Mouse (Mus musculus) gastrocnemius, postnatal 10 days (tissue): ENCODE measurements around the gene Ly6g6f. TPM values are rescaled to one million over a fixed set of nuclear protein-coding genes. Genes with fewer than 3 reads are reported as not detected.
A peak's percentile ranks its signal among the peaks of the same experiment; 100 is the strongest.
"Not testable (repeated sequence)": the region's sequence is repeated elsewhere in the genome, so short reads cannot be mapped to it uniquely, and the experiment has no call there.

Experiments
- DNase-seq: peaks from one replicate; pipeline ENCODE4 v3.0.0; 2021; ENCODE audit warnings: mixed read lengths
- total RNA-seq, 2 experiments: library from RNA; stranded (reverse); gene quantifications; 2 replicates each; pipeline ENCODE4 v1.2.3; 2021

Gene Ly6g6f
- total RNA-seq, 2 experiments from 2014 or later, result 0.23 TPM; not detected in 1

DNA sequence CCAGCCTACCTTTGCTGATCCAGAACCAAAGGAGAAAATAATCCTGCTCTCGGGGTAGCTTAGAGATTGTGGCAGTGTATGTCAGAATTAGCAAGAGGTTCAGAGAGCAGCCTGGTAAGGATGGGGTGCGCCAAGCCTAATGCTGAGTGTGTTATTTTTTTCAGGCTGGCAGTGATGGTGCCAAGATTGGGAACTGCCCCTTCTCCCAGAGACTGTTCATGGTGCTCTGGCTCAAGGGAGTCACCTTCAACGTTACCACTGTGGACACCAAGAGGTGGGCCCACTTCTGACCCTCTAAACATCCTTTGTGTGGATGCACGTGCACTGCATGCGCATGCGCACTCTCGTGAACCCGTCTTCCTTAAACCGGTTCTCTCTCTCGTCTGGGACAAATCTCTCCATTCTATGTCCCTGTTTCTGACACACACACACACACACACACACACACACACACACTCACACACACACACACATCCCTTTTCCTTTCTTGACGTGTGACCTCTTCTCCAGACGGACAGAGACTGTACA is 33.1 kb downstream of the Ly6g6f start:
- DNase-seq, result no peak

DNA sequence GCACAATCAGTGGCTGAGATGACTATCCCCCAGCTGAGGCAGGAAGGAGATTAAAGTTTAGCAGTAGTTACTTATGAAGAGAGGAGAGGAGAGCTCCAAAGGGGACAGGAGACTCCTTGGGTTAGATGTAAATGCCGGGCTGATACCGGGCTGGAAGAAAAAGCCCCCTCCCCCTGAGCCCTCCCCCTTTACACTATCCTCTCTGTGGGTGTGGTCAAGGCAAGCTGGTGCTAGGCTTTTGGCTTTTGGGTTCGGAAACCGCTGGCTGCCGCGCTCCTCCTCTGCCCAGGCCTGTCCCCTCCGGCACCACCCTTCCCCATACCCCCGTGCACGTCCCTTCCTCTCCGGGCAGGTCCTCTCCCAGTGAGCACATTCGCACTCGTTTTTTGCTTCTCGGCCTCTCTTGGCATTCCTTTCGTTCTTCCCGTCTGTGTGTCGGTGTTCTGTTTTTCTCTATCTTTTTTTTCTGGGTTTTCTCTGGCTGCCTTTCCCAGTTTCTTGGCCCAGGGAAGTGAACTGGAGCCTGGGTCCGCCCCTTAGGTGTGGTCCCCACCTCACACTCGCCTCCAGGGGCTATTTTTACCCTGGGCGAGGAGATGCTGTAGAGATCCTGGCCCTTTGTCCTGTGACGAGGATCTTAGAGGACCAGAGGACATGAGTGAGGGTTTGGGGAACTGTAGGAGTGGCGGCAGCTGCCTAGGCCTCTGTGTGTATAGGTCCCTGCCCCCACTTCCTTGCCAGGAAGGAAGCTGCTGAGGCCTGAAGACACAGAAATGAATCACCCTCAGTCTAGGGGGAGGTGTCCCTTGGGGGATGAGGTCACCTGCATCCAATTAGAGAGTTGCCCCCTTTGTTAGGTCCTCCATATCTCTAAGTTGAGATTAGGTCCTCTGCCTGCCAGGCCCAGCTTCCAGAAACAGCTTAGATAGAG is 34.0 kb downstream of the Ly6g6f start:
- peak; percentile 42 for DNase-seq

- peak; percentile 75 for DNase-seq
These were observed 35.2 kb downstream of the Ly6g6f start for GRCm38 (mm10) chr17:35050126-35050750.

DNA sequence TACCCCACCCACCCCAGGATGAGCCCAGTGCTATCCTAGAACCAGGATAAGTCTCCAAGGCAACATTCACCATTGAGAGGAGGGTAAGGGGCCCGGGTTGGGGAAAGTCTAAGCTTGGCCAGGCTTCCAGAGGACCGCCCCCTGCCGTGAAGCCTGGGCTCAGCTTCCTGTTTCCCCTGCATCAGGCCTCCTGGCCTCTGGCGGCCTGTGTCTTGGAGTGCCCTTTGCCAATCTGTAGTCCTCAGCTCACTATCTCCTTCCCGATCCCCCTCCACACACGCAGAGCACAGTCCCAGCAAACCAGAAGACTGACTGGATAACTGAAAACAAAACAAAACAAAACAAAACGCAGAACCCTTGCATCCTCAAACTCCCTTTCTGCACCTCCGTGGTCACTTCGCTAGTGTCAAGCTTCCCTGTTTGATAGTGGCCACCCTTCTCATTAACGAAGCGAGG is 35.8 kb downstream of the Ly6g6f start, which contains the start of gene Clic1:
TSS of gene Clic1 (plus strand) at position 406 of the 456 bp plus-strand sequence.
- DNase-seq, result peak; percentile 53

DNA sequence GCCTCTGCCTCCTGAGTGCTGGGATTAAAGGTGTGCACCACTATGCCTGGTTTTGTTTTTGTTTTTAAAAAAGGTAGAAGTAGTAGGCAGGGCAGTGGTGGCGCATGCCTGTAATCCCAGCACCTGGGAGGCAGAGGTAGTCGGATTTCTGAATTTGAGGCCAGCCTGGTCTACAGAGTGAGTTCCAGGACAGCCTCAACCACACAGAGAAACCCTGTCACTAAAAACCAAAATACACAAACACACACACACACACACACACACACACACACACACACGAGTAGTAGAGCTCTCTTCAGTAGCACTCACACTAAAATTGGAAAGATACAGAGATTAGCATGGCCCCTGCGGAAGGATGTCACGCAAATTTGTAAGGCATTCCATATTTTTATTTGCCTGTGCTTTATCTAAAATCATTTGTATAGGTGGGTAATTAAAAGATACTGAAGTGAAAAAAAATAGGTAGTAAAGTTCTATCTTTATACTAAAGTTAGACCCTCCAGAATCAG is 36.4 kb downstream of the Ly6g6f start:
- no peak for DNase-seq

DNA sequence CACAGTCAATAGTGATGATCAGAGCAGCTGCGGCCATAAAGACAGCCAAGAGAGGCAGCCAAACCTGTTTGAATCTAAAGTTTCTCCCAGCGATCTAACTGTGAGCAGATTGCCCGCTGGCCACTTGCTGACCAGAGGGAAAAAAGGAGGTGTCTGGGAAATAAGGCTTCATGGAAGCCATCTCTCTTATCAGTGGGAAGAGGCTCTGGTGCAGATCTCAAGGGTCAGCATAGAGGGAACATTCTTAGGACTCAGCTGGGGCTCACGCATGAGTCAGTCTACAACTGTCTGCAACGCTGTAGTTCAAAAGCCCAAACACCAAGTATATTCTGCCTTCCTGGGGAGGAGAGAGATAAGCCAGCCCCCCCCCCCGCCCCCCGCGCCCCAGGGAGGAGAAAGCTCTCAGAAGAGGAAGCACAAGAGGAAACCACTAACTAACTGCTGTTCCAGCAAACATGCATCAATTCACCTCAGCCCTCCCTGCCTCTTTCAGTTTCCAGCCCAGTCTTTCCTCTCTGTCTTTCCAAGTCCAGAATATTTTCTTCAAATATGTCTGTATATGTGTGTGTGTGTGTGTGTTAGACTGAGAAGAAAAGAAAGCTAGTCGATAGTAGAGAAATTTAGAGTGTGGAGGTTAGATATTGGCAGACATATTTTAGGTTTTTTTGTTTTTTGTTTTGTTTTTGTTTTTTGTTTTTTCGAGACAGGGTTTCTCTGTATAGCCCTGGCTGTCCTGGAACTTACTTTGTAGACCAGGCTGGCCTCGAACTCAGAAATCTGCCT is 37.1 kb downstream of the Ly6g6f start:
- no peak for DNase-seq

GRCm38 (mm10) chr17:35047688-35048087 is 37.7 kb downstream of the Ly6g6f start:
- DNase-seq, result no peak

DNA sequence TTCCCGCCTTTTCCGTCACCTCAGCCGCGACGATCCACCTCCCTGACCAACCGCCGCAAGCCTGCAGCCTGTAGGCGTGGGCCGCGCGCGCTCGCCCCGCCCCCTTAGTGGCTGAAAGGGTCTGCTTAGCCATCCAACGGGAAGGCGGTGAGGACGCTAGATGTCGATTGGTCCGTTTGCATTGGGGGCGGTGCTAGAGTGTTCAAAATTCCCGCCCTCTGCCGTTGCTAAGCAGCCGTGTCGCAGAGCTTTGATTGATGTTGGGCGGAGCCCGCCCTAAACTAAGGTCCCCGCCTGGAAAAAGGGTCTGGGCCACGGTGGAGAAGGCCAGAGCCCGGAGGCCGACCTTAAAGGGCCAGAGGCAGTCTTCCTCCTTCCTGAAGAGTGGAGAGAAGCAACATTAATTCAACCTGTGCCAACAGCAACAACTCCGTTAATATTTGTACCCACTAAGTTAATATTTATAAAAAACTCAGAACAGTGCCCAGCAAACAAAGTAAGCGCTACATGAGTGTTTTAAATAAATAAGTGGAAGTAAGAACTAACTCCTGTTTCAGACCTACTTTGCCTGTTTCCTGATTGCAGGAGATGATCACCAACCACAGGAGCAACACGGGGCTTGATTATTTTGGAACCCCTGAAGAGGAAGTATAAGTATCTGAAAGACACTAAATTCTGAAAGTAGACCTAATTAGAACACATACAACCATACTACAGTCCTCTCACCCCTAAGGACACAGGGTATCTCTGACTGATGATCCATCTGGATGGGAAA is 38.5 kb downstream of the Ly6g6f start, which contains the start of gene Msh5:
TSS of gene Msh5 (minus strand) at position 65 of the 775 bp plus-strand sequence.
- peak; percentile 96 for DNase-seq

GRCm38 (mm10) chr17:35045807-35046680 is 39.4 kb downstream of the Ly6g6f start:
- DNase-seq, result peak; percentile 51

- DNase-seq, result no peak
These were observed 40.3 kb downstream of the Ly6g6f start for GRCm38 (mm10) chr17:35044904-35045806.

DNA sequence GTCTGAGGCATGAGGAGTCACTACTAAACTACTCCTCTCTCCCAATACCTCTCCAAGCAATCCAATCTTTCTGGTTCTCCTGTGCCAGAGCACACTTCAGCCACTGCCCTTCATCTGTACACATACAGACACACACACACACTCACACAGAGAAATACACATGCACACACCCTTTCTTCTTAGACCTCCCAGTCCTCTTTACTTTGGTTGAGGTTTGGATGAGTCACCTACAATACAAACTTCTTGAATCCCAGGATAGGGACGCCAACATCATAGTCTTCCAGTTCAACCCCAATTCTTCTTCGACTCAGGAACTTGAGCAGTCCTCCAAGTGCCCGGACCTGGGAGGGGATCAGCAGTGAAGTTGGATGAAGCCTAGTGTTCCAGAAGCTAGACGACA is 41.6 kb downstream of the Ly6g6f start:
- no peak for DNase-seq

GRCm38 (mm10) chr17:35039121-35039873 is 46.1 kb downstream of the Ly6g6f start:
- no peak for DNase-seq

- DNase-seq, result no peak
These were observed 50.5 kb downstream of the Ly6g6f start for GRCm38 (mm10) chr17:35034896-35035295.

- DNase-seq, result not testable (repeated sequence)
These were observed 51.7 kb downstream of the Ly6g6f start for GRCm38 (mm10) chr17:35033703-35034102.

DNA sequence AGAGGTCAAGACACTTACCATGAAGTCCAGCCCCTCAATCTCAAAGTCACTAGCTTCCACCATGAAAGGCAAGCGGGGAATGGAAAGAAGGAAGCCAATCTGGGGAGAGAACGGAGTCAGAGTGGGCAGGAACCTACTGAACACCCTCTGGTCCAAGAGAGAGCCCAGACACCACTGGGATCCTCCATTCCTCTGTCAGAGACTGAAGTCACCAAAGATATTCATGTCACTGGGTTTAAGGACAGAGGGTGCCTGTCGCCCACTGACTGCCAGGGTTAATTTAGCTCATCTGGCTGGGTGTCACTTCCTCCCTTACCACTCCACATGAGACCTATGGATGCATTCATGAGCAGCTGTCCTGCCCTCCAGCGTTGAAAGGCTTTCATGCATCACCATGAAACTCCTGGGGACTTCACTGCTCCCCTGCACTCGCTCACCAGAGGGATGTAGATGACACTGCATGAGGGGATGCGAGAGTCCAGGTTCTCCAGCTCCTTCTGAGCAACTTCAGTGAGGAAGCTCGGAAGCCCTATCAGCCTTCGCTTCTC is 53.0 kb downstream of the Ly6g6f start:
- DNase-seq, result no peak

DNA sequence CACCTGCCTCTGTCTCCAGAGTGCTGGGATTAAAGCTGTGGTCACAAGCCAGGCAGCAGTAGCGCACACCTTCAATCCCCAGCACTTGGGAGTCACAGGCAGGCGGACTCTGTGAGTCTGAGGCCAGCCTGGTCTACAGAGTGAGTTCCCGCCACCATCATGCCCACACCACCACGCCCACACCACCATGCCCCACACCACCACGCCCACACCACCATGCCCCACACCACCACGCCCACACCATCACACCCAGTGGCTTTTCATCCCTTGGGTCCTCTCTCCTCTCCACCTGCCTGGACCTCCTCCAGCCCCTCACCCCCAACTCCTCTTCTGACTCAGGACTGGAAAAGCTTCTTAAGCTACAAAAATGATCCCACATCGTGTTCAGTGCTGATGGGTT is 53.5 kb downstream of the Ly6g6f start:
- DNase-seq, result no peak

DNA sequence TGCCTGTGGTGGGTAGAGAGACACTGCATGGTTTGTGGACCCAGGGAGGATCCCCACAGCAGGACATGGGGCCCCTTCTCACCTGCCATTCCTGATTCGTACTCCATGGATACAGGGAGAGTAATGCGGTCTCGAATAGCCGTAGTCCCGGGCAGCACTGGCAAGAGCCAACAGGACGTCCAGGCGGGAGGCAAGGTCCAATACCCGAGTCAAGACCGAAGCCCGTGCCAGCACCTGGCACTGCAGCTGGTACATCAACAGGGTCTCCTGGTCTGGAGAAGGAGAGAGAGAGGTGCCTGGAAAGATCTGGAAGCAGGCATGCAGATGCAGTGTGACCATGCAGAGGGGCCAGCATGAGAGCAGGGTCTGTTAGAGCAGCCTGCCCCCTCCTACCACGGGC is 54.1 kb downstream of the Ly6g6f start:
- DNase-seq, result no peak
